Mouse (Mus musculus) liver, adult 2 months (tissue): ENCODE data around the gene Rln3.

Source experiments
- CTCF ChIP-seq: fragments of 200-500 bp; IDR thresholded peaks from 2 replicates; pipeline ENCODE4 v1.5.1; 2011; ENCODE audit warnings: low read depth, low read length, control low read depth
- POLR2A ChIP-seq: fragments of 200-500 bp; IDR thresholded peaks from 2 replicates; pipeline ENCODE4 v1.6.1; 2011; ENCODE audit warnings: low read length, control low read depth; ENCODE audit not compliant: insufficient read depth; ENCODE audit errors: extremely low read depth

GRCm38 (mm10) chr8:84070241-84070640, 25.4 kb upstream of the Rln3 start:
- TF ChIP-seq POLR2A = no peak
- TF ChIP-seq CTCF = no peak
